Mouse (Mus musculus) liver, adult 2 months (tissue): ENCODE data around the gene Ntm. TPM values are rescaled to one million over a fixed set of nuclear protein-coding genes. Genes with fewer than 3 reads are reported as not detected.

Source experiments
- DNase-seq: peaks from one replicate; pipeline ENCODE4 v3.0.0-alpha.2; 2011; ENCODE audit warnings: low read depth, low spot score; ENCODE audit errors: extremely low read depth
- H3K27ac ChIP-seq: fragments of 200-500 bp; replicated peaks from 2 replicates; pipeline ENCODE4 v1.5.1; 2012; ENCODE audit warnings: low read depth, mild to moderate bottlenecking, control low read depth, inconsistent platforms, low read length; ENCODE audit not compliant: insufficient read depth
- H3K27me3 ChIP-seq: fragments of 200-500 bp; 2 replicates; pipeline ENCODE4 v1.6.1; 2012; ENCODE audit warnings: mild to moderate bottlenecking, moderate library complexity, low read length, inconsistent platforms; ENCODE audit not compliant: control insufficient read depth, insufficient read depth
- H3K36me3 ChIP-seq: fragments of 200-500 bp; 2 replicates; pipeline ENCODE4 v1.6.1; 2012; ENCODE audit warnings: low read length, inconsistent platforms; ENCODE audit not compliant: control insufficient read depth, insufficient read depth
- H3K4me1 ChIP-seq: fragments of 200-500 bp; 2 replicates; pipeline ENCODE4 v1.6.1; 2011; ENCODE audit warnings: low read length; ENCODE audit not compliant: control insufficient read depth, insufficient read depth
- H3K4me3 ChIP-seq: fragments of 200-500 bp; 2 replicates; pipeline ENCODE4 v1.5.1; 2011; ENCODE audit warnings: low read depth, mild to moderate bottlenecking, control low read depth, low read length, moderate library complexity; ENCODE audit not compliant: insufficient read depth
- H3K79me2 ChIP-seq: fragments of 200-500 bp; 2 replicates; pipeline ENCODE4 v1.6.1; 2012; ENCODE audit warnings: inconsistent platforms, mild to moderate bottlenecking, low read length, moderate library complexity; ENCODE audit not compliant: control insufficient read depth, insufficient read depth
- H3K9ac ChIP-seq: fragments of 200-500 bp; 2 replicates; pipeline ENCODE4 v1.6.1; 2012; ENCODE audit warnings: low read depth, mild to moderate bottlenecking, control low read depth, inconsistent platforms, low read length
- CTCF ChIP-seq: fragments of 200-500 bp; IDR thresholded peaks from 2 replicates; pipeline ENCODE4 v1.5.1; 2011; ENCODE audit warnings: low read depth, low read length, control low read depth
- POLR2A ChIP-seq: fragments of 200-500 bp; IDR thresholded peaks from 2 replicates; pipeline ENCODE4 v1.6.1; 2011; ENCODE audit warnings: low read length, control low read depth; ENCODE audit not compliant: insufficient read depth; ENCODE audit errors: extremely low read depth
- WGBS: fragments of 180-500 bp; shearing (Covaris S2); methylation state at CpG from one replicate; pipeline ENCODE4 v1.1.7; 2018; 5-methylcytosine and 5-hydroxymethylcytosine counted together
- polyA plus RNA-seq: library from polyadenylated mRNA; depleted of rRNA; stranded (reverse); fragments of >200 nt; gene quantifications from 2 replicates; pipeline ENCODE4 v1.2.3, GENCODE M21; 2012; rRNA removed
- total RNA-seq: library from RNA; depleted of rRNA; stranded (reverse); fragments of >200 nt; gene quantifications from 2 replicates; pipeline ENCODE4 v1.2.3, GENCODE M21; 2014; rRNA removed

Gene Ntm
- total RNA-seq (3.1 and 3.2 TPM in 2 replicates), polyA plus RNA-seq (0.91 and 2.1 TPM in 2 replicates)

DNA sequence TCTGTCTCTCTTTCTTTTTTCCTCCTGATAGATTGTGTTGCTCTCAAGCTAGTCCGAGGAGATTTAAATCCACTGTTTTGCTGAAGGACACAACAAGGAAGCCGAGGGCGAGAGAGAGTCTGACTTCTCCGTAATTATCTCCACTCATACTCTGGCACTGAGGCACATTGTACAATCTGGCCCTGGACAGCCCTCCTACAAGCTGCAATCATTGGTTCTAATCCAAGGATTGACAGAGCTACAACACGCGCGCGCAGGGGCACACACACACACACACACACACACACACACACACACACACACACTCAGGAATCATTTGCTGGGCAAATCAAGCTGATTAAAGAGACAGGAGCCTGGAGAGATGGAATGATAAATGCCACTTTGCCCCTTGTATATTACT, at the start of gene Ntm:
TSS of gene Ntm (minus strand) at position 164 of the 400 bp plus-strand sequence.
- H3K4me3 ChIP-seq, result peak within 1 kb of the TSS; percentile 31
- TF ChIP-seq CTCF, result no peak
- TF ChIP-seq POLR2A, result no peak
- peak; percentile 17 for DNase-seq

DNA sequence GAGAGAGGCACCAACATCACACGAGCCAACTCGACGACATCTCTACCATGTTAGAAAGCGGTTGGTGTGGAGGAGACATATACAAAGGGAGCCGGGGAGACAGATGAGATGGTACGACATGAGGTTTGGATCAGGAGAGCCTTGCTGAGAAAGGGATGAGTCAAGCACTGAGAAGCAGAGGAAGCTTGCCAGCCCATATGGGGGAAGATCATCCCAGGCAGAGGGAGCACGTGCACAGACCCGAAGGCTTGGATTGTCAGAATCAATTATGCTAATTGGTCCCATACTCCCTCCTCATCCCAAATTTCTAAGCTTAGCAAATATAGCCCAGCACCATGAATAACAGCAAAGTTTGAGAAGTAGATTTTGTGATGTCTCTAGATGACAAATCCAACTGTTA, 42.8 kb upstream of the Ntm start:
- Histone ChIP-seq H3K9ac (no peak overlapping the region), H3K79me2 (no peaks in the 10 kb centered on the region), H3K4me3 (no peak overlapping the region), H3K4me1 (no peaks in the 10 kb centered on the region), H3K27me3 (no peaks in the 10 kb centered on the region), H3K36me3 (no peaks in the 10 kb centered on the region), H3K27ac (no peak overlapping the region)
- TF ChIP-seq CTCF (no peak), POLR2A (no peak)
- DNase-seq, result no peak
- WGBS, result 87% methylated on average over 8 of the region's 8 CpGs

More for the DNA sequence above, at the start of gene Ntm:
- Histone ChIP-seq H3K4me1 (no peaks in the 10 kb centered on the region), H3K36me3 (no peaks in the 10 kb centered on the region), H3K27me3 (no peaks in the 10 kb centered on the region), H3K27ac (no peak within 1 kb of the TSS), H3K79me2 (no peaks in the 10 kb centered on the region), H3K9ac (peak within 1 kb of the TSS; percentile 29; the same call in 1 of the 2 replicates)
- WGBS, result 29% methylated on average over 8 of the region's 8 CpGs

DNA sequence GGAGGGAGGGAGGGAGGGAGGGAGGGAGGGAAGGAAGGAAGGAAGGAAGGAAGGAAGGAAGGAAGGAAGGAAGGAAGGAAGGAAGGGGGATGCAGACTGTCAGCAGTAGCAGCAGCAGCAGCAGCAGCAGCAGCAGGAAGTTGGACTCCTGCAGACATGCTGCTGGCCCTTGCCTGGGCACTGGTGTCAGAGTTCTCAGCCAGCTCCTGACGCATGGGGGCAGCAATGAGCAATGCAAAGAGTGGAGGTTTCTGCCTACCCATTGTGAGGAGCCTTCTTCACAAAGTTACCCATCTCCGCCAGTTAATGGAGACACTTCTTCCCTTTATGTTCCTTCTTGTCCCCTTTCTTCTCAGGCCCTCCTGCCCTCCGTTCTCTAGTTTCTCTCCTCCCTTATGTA, 40.7 kb upstream of the Ntm start:
- peak; percentile 45 for DNase-seq
- no peaks in the 10 kb centered on the region for H3K27me3 ChIP-seq
- no peak overlapping the region for H3K9ac ChIP-seq
- WGBS, result 28% methylated on average over 3 of the region's 3 CpGs
- H3K4me3 ChIP-seq, result no peak overlapping the region
- no peaks in the 10 kb centered on the region for H3K79me2 ChIP-seq
- TF ChIP-seq POLR2A (no peak), CTCF (peak; percentile 89)
- no peak overlapping the region for H3K27ac ChIP-seq
- H3K4me1 ChIP-seq, result no peaks in the 10 kb centered on the region
- no peaks in the 10 kb centered on the region for H3K36me3 ChIP-seq

DNA sequence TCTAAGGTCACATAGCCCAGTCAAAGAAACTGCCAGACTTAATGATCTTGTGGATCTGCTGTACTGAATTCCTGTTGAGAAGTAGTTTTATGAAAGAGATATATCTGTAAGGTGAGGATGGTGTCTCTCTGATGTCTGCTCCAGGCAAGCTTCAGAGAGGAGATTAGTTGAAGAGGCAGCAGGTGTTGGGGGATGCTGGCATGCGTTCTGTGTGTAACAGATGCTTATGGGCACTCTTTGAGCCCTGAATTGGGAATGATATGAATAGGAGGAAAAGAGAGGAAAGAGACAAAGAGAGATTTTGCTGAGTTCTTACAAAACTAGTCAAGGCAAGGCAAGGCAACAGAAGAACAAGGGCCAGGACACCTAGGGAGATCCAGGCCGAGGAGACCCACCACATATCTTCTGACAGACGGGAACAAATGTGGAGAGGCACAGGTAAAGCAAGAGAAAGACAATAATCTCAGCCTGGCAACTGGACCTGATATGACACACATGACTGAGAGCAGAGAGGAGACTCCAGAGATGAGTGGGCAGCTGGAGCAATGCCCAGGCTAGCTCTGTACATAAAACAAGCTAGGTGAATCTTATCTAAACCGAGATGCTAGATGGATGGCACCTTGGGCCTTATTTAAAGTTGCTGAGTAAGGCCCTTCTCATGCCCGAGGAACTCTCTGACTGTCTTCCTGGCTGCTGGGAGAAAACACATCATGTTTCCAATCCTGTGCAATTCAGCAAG, 18.4 kb upstream of the Ntm start:
- DNase-seq, result no peak
- no peaks in the 10 kb centered on the region for H3K79me2 ChIP-seq
- TF ChIP-seq POLR2A (no peak), CTCF (no peak)
- no peaks in the 10 kb centered on the region for H3K4me1 ChIP-seq
- WGBS, result 61% methylated on average over 5 of the region's 5 CpGs
- H3K36me3 ChIP-seq, result no peaks in the 10 kb centered on the region
- H3K27me3 ChIP-seq, result no peaks in the 10 kb centered on the region
- H3K9ac ChIP-seq, result no peak overlapping the region
- no peak overlapping the region for H3K27ac ChIP-seq
- no peak overlapping the region for H3K4me3 ChIP-seq

DNA sequence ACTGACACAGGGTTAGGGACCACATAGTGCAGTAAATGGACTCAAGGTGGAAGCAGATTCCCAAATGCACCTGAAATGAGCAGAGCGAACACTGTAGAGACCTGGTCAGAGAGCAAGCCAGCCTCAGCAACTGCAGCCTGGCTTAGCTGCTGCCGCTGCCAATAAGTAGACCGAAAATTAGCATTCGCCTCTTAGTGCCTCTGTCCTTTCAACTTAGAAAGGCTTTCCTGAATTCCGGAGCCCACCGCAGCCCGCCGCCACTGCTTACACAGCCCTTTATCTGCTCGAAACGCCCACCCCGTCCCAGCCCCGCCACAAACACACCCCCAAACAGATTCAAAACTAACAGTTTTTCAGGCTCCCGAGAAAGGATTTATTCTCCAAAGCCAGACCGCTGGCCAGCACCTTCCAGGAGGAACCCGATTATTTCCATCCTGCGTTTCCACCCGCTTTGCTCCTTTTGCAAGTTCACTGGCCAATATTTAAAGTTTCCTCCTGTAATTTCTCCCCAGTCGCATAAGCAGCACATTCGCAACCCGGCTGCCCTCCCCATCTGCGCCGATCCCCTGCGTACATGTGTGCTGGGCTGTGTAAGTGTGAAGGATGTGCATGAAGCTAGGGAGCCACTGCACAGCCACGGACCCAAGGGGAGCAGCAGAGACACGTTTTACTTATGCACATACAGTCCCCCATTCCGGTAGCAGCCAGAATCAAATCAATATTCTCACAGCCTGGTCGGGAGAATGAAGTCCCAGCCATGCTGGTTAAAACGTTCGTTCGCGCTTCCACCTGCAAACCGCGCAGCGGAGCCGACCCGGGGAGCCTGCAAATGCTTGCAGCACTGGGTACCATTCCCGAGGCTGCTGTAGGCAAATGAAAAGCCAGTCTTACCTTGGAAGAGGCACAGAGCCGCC, 730 bp downstream of the Ntm start:
- no peak overlapping the region for H3K27ac ChIP-seq
- peak overlapping the region; percentile 29; the same call in 1 of the 2 replicates for H3K9ac ChIP-seq
- H3K4me3 ChIP-seq, result peak overlapping the region; percentile 31
- H3K79me2 ChIP-seq, result no peaks in the 10 kb centered on the region
- H3K4me1 ChIP-seq, result no peaks in the 10 kb centered on the region
- TF ChIP-seq POLR2A (no peak), CTCF (no peak)
- no peaks in the 10 kb centered on the region for H3K27me3 ChIP-seq
- no peak for DNase-seq
- 3% methylated on average over 38 of the region's 38 CpGs for WGBS
- no peaks in the 10 kb centered on the region for H3K36me3 ChIP-seq
